Mouse (Mus musculus): Measurements from ENCODE around the gene Ccn2. TPM values are rescaled to one million over a fixed set of nuclear protein-coding genes. Genes with fewer than 3 reads are reported as not detected.

Gene Ccn2
- under 1 TPM in 1 of 2 experiments, not detected in 1; 0.66 TPM for polyA plus RNA-seq (2017; shearing (Covaris generic))

DNA sequence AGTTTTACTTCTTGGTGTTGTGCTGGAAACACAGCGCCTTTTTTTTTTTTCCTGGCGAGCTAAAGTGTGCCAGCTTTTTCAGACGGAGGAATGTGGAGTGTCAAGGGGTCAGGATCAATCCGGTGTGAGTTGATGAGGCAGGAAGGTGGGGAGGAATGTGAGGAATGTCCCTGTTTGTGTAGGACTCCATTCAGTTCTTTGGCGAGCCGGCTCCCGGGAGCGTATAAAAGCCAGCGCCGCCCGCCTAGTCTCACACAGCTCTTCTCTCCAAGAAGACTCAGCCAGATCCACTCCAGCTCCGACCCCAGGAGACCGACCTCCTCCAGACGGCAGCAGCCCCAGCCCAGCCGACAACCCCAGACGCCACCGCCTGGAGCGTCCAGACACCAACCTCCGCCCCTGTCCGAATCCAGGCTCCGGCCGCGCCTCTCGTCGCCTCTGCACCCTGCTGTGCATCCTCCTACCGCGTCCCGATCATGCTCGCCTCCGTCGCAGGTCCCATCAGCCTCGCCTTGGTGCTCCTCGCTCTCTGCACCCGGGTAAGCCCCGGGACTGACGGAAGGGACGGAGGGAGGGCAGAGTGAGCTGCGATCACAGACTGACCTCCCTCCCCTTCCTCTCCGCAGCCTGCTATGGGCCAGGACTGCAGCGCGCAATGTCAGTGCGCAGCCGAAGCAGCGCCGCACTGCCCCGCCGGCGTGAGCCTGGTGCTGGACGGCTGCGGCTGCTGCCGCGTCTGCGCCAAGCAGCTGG, at the start of gene Ccn2:
TSS of gene Ccn2 (plus strand) at position 193 of the 753 bp plus-strand sequence.

Other genes with a start within 250 kb of the Ccn2 start
- gene Enpp1, start 116.7 kb downstream of the Ccn2 start, polyA plus RNA-seq (2017; shearing (Covaris generic)), result 10 to 100 TPM; 14.4 to 14.7 TPM
- under 1 TPM in 1 of 2 experiments, not detected in 1; 0.72 TPM for gene Enpp3, start 247.4 kb downstream of the Ccn2 start, polyA plus RNA-seq (2017; shearing (Covaris generic))

Data from activated CD4-positive, CD25-positive, alpha-beta regulatory T cell (primary cell).